Mouse (Mus musculus): ENCODE measurements around the gene Olfr1217. TPM values are rescaled to one million over a fixed set of nuclear protein-coding genes. Genes with fewer than 3 reads are reported as not detected.
"Not testable (repeated sequence)": the region's sequence is repeated elsewhere in the genome, so short reads cannot be mapped to it uniquely, and the experiment has no call there.

Olfr1217 gene
- polyA plus RNA-seq (2014; fragmentation: Nextera tagmentation; extraction: Ambion mirVana) = not detected in 2 replicates

- 63% methylated on average over 2 of the region's 2 CpGs for WGBS
- ATAC-seq (replicated peaks; ENCODE audit: low FRiP score) (no peak), DNase-seq (ENCODE audit: low spot score) (no peak)
- Histone ChIP-seq H3K9me3 (ENCODE audit: control insufficient read depth, low read length) (no peaks in the 10 kb centered on the region), H3K9ac (ENCODE audit: low read depth, low read length) (no peak within 1 kb of the TSS), H3K36me3 (ENCODE audit: control insufficient read depth, insufficient read depth, low read length) (no peaks in the 10 kb centered on the region), H3K4me2 (no peak within 1 kb of the TSS), H3K4me3 (ENCODE audit: low read depth, low read length) (no peak within 1 kb of the TSS), H3K27ac (ENCODE audit: low read depth, low read length) (no peak within 1 kb of the TSS), H3K4me1 (replicated peaks; ENCODE audit: control insufficient read depth, insufficient read depth, low read length) (no peaks in the 10 kb centered on the region), H3K27me3 (replicated peaks; ENCODE audit: control insufficient read depth, insufficient read depth, low read length) (no peaks in the 10 kb centered on the region)
Observed at GRCm38 (mm10) chr2:89031965-89032364, at the start of gene Olfr1217. Gene Olfr1217, minus strand, starts transcription at chr2:89032065.

- Histone ChIP-seq H3K4me2 (no peak overlapping the region), H3K27ac (ENCODE audit: low read depth, low read length) (no peak overlapping the region), H3K36me3 (ENCODE audit: control insufficient read depth, insufficient read depth, low read length) (no peaks in the 10 kb centered on the region), H3K4me3 (ENCODE audit: low read depth, low read length) (no peak overlapping the region), H3K4me1 (replicated peaks; ENCODE audit: control insufficient read depth, insufficient read depth, low read length) (no peaks in the 10 kb centered on the region), H3K9me3 (ENCODE audit: control insufficient read depth, low read length) (no peaks in the 10 kb centered on the region), H3K27me3 (replicated peaks; ENCODE audit: control insufficient read depth, insufficient read depth, low read length) (no peaks in the 10 kb centered on the region), H3K9ac (ENCODE audit: low read depth, low read length) (no peak overlapping the region)
- ATAC-seq (replicated peaks; ENCODE audit: low FRiP score) (no peak), DNase-seq (ENCODE audit: low spot score) (no peak)
Observed at GRCm38 (mm10) chr2:89081487-89081886, 49.6 kb upstream of the Olfr1217 start.

GRCm38 (mm10) chr2:89061087-89061486 is 29.2 kb upstream of the Olfr1217 start, which contains the start of gene Olfr1218:
Gene Olfr1218, minus strand, starts transcription at chr2:89061187.
- no peak for ATAC-seq (replicated peaks; ENCODE audit: low FRiP score)
- H3K9ac ChIP-seq (ENCODE audit: low read depth, low read length) = no peak within 1 kb of the TSS

GRCm38 (mm10) chr2:89021436-89021835 is 10.4 kb downstream of the Olfr1217 start:
- DNase-seq (ENCODE audit: low spot score); ATAC-seq (replicated peaks; ENCODE audit: low FRiP score): not testable (repeated sequence)
- WGBS = 68% methylated on average over 3 of the region's 3 CpGs

More at GRCm38 (mm10) chr2:89061087-89061486, 29.2 kb upstream of the Olfr1217 start, which contains the start of gene Olfr1218:
- H3K36me3 ChIP-seq (ENCODE audit: control insufficient read depth, insufficient read depth, low read length) = no peaks in the 10 kb centered on the region
- H3K27me3 ChIP-seq (replicated peaks; ENCODE audit: control insufficient read depth, insufficient read depth, low read length) = no peaks in the 10 kb centered on the region
- no peaks in the 10 kb centered on the region for H3K4me1 ChIP-seq (replicated peaks; ENCODE audit: control insufficient read depth, insufficient read depth, low read length)
- H3K4me3 ChIP-seq (ENCODE audit: low read depth, low read length) = no peak within 1 kb of the TSS
- DNase-seq (ENCODE audit: low spot score) = no peak
- H3K27ac ChIP-seq (ENCODE audit: low read depth, low read length) = no peak within 1 kb of the TSS
- no peak within 1 kb of the TSS for H3K4me2 ChIP-seq
- H3K9me3 ChIP-seq (ENCODE audit: control insufficient read depth, low read length) = no peaks in the 10 kb centered on the region

GRCm38 (mm10) chr2:89018240-89018639 is 13.6 kb downstream of the Olfr1217 start, which contains the start of gene Olfr1216:
Gene Olfr1216, minus strand, starts transcription at chr2:89018340.
- H3K27me3 ChIP-seq (replicated peaks; ENCODE audit: control insufficient read depth, insufficient read depth, low read length) = no peaks in the 10 kb centered on the region
- no peak for ATAC-seq (replicated peaks; ENCODE audit: low FRiP score)
- no peaks in the 10 kb centered on the region for H3K4me1 ChIP-seq (replicated peaks; ENCODE audit: control insufficient read depth, insufficient read depth, low read length)
- H3K27ac ChIP-seq (ENCODE audit: low read depth, low read length) = no peak within 1 kb of the TSS
- H3K36me3 ChIP-seq (ENCODE audit: control insufficient read depth, insufficient read depth, low read length) = no peaks in the 10 kb centered on the region
- no peak within 1 kb of the TSS for H3K9ac ChIP-seq (ENCODE audit: low read depth, low read length)
- H3K4me2 ChIP-seq = no peak within 1 kb of the TSS
- WGBS = 54% methylated on average over 1 of the region's 1 CpGs
- no peaks in the 10 kb centered on the region for H3K9me3 ChIP-seq (ENCODE audit: control insufficient read depth, low read length)
- no peak within 1 kb of the TSS for H3K4me3 ChIP-seq (ENCODE audit: low read depth, low read length)
- no peak for DNase-seq (ENCODE audit: low spot score)

More at GRCm38 (mm10) chr2:89021436-89021835, 10.4 kb downstream of the Olfr1217 start:
- H3K9me3 ChIP-seq (ENCODE audit: control insufficient read depth, low read length); H3K4me2 ChIP-seq; H3K27me3 ChIP-seq (replicated peaks; ENCODE audit: control insufficient read depth, insufficient read depth, low read length); H3K27ac ChIP-seq (ENCODE audit: low read depth, low read length); H3K4me3 ChIP-seq (ENCODE audit: low read depth, low read length); H3K36me3 ChIP-seq (ENCODE audit: control insufficient read depth, insufficient read depth, low read length); H3K4me1 ChIP-seq (replicated peaks; ENCODE audit: control insufficient read depth, insufficient read depth, low read length); H3K9ac ChIP-seq (ENCODE audit: low read depth, low read length): not testable (repeated sequence)

- no peak for ATAC-seq (replicated peaks; ENCODE audit: low FRiP score)
Observed at GRCm38 (mm10) chr2:89006873-89007272, 25.0 kb downstream of the Olfr1217 start, which contains the start of gene Olfr1215. Gene Olfr1215, minus strand, starts transcription at chr2:89006973.

GRCm38 (mm10) chr2:88992553-88992952 is 39.3 kb downstream of the Olfr1217 start, which contains the start of gene Olfr1214:
Gene Olfr1214, minus strand, starts transcription at chr2:88992653.
- ATAC-seq (replicated peaks; ENCODE audit: low FRiP score) = no peak
- Histone ChIP-seq H3K27ac (ENCODE audit: low read depth, low read length) (no peak within 1 kb of the TSS), H3K9ac (ENCODE audit: low read depth, low read length) (no peak within 1 kb of the TSS), H3K27me3 (replicated peaks; ENCODE audit: control insufficient read depth, insufficient read depth, low read length) (no peaks in the 10 kb centered on the region), H3K4me1 (replicated peaks; ENCODE audit: control insufficient read depth, insufficient read depth, low read length) (no peaks in the 10 kb centered on the region), H3K4me2 (no peak within 1 kb of the TSS), H3K36me3 (ENCODE audit: control insufficient read depth, insufficient read depth, low read length) (no peaks in the 10 kb centered on the region), H3K9me3 (ENCODE audit: control insufficient read depth, low read length) (no peaks in the 10 kb centered on the region), H3K4me3 (ENCODE audit: low read depth, low read length) (no peak within 1 kb of the TSS)
- no peak for DNase-seq (ENCODE audit: low spot score)
- 78% methylated on average over 1 of the region's 1 CpGs for WGBS

More at GRCm38 (mm10) chr2:89006873-89007272, 25.0 kb downstream of the Olfr1217 start, which contains the start of gene Olfr1215:
- H3K9ac ChIP-seq (ENCODE audit: low read depth, low read length) = no peak within 1 kb of the TSS
- H3K4me3 ChIP-seq (ENCODE audit: low read depth, low read length) = no peak within 1 kb of the TSS
- no peak within 1 kb of the TSS for H3K4me2 ChIP-seq
- no peak within 1 kb of the TSS for H3K27ac ChIP-seq (ENCODE audit: low read depth, low read length)
- H3K9me3 ChIP-seq (ENCODE audit: control insufficient read depth, low read length) = no peaks in the 10 kb centered on the region
- no peaks in the 10 kb centered on the region for H3K27me3 ChIP-seq (replicated peaks; ENCODE audit: control insufficient read depth, insufficient read depth, low read length)
- H3K4me1 ChIP-seq (replicated peaks; ENCODE audit: control insufficient read depth, insufficient read depth, low read length) = no peaks in the 10 kb centered on the region
- WGBS = 58% methylated on average over 2 of the region's 2 CpGs
- DNase-seq (ENCODE audit: low spot score) = no peak
- no peaks in the 10 kb centered on the region for H3K36me3 ChIP-seq (ENCODE audit: control insufficient read depth, insufficient read depth, low read length)

GRCm38 (mm10) chr2:88980181-88980580 is 51.7 kb downstream of the Olfr1217 start, which contains the start of gene Gm13762:
Gene Gm13762, minus strand, starts transcription at chr2:88980281.
- no peak for DNase-seq (ENCODE audit: low spot score)
- Histone ChIP-seq H3K36me3 (ENCODE audit: control insufficient read depth, insufficient read depth, low read length) (no peaks in the 10 kb centered on the region), H3K4me1 (replicated peaks; ENCODE audit: control insufficient read depth, insufficient read depth, low read length) (no peaks in the 10 kb centered on the region), H3K4me3 (ENCODE audit: low read depth, low read length) (no peak within 1 kb of the TSS), H3K4me2 (no peak within 1 kb of the TSS), H3K27ac (ENCODE audit: low read depth, low read length) (no peak within 1 kb of the TSS), H3K9ac (ENCODE audit: low read depth, low read length) (no peak within 1 kb of the TSS), H3K9me3 (ENCODE audit: control insufficient read depth, low read length) (no peaks in the 10 kb centered on the region), H3K27me3 (replicated peaks; ENCODE audit: control insufficient read depth, insufficient read depth, low read length) (no peaks in the 10 kb centered on the region)
- WGBS = 77% methylated on average over 1 of the region's 1 CpGs
- no peak for ATAC-seq (replicated peaks; ENCODE audit: low FRiP score)
